Mouse (Mus musculus): Measurements from ENCODE around the gene Zmym3.

The Zmym3 gene

GRCm38 (mm10) chrX:101420700-101421095 lies at the start of gene Zmym3:
Zmym3 (minus strand) TSS chrX:101420849.
- DNase-seq: no peak

DNA sequence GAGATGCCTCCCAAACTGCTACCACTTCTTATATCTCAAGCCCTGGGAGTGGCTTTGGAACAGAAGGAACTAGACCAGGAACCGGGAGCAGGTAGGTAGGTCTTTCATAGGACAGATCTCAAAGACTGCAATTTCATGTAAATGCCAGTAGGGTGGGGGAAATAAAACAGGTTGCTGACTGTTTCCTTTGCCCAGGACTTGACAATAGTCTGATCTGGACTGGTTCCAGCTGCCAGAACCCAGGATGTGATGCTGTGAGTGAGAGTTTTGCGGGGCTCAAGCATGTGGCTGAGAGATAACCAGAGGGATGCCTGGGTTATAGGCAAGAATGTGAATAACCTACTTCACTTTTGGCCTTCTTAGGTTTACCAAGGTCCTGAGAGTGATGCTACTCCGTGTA lies 30.9 kb upstream of the Zmym3 start:
- no peak for DNase-seq

DNA sequence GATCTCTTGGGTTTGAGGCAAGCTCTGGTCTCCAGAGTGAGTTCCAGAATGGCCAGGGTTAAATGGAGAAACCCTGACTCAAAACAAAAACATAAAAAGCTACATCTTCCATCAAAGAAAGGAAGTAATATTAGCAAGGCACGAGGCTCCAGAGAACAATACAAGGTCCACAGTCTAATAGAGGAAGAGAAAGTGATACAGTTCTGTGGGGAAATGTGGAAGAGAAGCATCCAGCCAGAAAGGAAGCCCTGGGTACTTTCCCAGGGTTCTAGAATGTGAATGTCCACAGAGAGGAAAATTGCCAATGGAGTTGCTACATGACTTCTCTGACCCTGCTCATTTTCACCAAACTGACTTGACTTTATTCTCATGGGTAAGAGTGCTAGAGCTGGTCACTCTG lies 30.5 kb upstream of the Zmym3 start:
- DNase-seq: no peak

DNA sequence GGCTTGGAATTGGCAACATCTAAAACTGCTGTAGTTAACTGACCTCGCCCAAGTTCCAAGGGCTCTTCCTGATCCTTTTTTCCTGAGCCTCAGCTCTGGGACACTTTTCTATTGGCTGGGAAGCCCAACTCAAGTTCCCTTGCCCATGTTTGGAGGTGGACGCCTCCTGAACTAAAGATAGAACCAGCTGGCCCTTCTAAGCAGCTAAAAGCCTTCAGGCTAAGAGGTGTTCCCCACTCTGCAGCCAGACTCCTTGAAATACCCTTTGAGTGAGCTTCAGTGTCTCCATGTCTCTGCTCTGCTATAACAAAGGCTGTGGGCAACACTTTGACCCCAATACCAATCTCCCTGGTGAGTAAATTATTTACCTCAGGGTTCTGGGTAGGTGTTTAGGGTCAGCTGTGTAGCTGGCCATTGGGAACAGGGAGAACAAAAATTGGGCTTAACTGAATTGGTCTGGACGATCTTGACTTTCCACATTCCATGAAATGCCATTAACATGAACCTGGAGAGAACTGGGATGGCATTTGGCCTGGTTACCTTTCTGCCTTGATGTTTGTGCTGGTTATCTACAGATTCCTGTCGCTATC lies 28.3 kb upstream of the Zmym3 start, which contains the start of gene Itgb1bp2:
Gene Itgb1bp2, plus strand, starts transcription at position 203 of the 590 bp plus-strand sequence.
- peak; percentile 94 for DNase-seq

- no peak for DNase-seq
Measured at GRCm38 (mm10) chrX:101429976-101430375, 9.3 kb upstream of the Zmym3 start.

DNA sequence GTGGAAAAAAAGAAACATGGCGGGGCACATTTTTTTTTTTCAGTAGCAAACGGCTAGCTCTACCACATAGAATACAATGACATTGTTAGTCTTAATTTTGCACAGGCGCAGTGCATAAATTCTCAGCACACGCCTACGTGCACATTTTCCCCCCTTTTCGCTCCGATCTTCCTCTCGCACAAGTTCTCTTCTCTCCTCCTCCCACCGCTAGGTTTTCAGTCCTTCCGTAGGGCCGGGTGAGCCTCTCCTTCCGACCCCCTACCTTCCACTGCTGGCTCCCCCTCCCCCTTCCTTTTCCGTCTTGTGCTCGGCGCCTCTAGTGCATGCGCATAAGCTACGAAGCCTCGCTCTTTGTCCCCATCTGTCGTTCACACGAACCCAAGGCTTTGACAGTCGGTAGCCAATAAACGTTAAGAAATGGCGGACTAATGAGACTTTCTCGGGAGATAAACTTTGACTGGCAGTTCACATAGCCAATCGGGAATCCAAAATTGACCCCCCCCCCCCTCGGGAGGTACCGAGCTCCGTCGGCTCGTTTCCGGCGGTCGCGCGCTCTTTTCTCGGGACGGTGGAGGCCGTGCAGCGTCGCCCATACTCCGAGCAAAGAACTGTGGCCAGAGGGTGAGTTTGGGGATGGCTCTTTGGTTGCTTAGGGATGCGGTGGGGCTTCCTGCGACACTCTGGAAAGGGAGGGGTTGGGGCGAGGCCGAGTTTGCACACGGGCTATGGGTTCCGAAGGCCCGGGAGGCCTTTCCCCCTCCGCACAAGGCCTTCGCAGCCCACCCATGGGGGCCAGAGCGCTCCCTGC lies 8.7 kb upstream of the Zmym3 start, which contains the start of gene Nono:
Gene Nono, plus strand, starts transcription at position 177 of the 808 bp plus-strand sequence.
- peak; percentile 99 for DNase-seq

DNA sequence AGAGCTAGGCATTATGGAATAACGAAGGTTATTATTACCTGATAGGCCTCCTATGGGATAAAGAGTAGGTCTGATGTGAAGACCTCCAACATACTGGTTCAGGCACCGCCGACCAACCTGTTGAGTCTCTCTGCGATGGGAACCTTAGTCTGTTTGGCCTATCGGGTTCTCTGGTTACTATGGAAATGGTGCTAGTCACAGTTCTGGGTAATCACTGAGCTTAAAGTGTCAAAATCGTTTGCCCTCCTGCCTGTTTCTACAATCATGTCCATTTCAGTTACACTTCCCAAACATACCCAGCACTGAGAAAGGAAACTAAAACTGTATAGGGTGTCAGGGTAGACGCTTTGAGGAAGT lies 8.1 kb upstream of the Zmym3 start:
- DNase-seq: peak; percentile 87

DNA sequence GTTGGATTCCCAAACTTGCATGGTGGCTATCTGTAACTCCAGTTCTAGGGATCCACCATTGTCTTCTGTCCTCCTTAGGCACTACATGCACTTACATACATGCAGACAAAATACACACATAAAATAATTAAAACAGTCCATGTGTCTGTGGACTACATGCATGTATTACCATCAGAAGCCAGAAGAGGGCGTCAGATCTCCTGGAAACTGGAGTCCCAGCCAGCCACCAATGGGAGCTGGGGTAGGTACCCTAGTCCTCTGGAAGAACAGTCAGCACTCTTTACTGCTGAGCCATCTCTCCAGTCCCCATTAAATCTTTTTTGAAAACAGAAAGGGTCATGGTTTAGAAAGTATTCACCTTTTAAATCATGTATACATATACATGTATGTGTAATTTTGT lies 7.1 kb upstream of the Zmym3 start:
- DNase-seq: peak; percentile 70

- peak; percentile 2 for DNase-seq
Measured at GRCm38 (mm10) chrX:101423462-101423861, 2.8 kb upstream of the Zmym3 start.

GRCm38 (mm10) chrX:101419725-101420699 lies 637 bp downstream of the Zmym3 start:
- peak; percentile 99 for DNase-seq

GRCm38 (mm10) chrX:101418946-101419724 lies 1.5 kb downstream of the Zmym3 start:
- peak; percentile 94 for DNase-seq

DNA sequence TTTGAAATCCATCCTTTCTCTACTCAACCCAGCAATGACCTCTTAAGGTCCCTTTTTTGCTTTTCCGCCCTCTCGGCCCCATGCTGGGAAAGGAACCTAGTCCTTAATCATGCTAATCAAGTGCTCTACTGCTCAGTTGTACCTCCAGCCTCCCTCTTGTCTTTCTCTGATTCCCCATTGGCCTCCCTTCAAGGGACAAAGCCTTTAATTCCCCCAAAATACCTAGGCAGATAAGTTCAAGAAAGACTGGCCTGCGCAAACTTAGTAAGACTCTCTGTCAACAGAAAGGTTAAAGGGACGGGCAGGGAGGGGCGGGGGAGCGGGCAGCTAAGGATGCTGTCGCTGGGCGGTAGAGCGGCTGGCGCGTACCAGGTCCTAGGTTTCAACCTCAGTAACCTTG lies 24.2 kb downstream of the Zmym3 start:
- DNase-seq: peak; percentile 28

DNA sequence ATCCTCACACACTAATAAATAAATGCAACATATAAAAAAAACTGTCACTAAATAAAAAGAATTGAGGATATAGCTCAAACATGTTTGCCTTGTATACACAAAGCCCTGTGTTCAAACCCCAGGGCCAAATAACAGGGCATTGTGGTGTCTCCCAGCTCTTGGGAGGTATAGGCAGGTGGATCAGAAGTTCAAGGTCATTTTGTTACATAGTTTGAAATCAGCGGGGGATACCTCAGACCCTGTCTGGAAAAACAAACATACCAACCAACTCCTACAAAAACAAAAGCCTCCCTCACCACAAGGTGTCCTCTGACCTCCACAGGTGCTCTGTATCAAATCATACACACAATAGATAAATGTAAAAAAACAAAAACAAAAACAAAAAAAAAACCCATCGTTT lies 26.3 kb downstream of the Zmym3 start:
- peak; percentile 11 for DNase-seq

DNA sequence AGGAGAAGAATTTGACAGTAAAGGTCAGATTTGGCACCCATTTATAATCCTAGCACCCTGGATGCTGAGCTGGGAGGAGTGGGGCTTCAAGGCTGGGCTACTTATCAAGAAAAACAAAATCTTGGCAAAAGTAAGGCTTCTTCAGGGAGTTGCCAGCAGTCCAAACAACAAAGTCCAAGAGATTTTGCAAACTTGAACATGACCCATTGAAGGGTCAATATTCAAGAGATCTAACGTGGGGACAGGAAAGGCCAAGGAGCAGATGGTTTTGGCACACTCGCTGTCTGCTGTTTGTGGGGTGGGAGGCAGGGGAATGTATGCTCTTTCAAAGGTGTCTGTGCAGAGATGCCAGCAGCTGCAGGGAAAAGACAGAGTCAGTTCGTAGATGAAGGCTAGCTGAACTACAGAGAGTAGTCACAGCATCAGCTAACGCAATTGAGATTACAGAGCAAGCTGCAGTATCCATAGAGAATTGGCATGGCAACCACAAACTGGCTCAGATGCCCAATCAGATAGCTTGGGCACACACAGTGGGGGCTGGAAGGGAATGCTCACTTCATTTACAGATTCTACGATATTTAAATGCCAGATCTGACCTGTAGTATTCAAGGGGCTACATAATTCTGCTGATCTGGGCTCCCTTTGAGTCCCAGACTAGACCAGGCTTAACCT lies 31.6 kb downstream of the Zmym3 start:
- peak; percentile 50 for DNase-seq

- peak; percentile 24 for DNase-seq
Measured at GRCm38 (mm10) chrX:101386222-101386621, 34.4 kb downstream of the Zmym3 start.

- DNase-seq: peak; percentile 43
Measured at GRCm38 (mm10) chrX:101384439-101385137, 36.1 kb downstream of the Zmym3 start.

GRCm38 (mm10) chrX:101383455-101383854 lies 37.2 kb downstream of the Zmym3 start:
- DNase-seq: peak; percentile 18

- DNase-seq: no peak
Measured at GRCm38 (mm10) chrX:101379744-101380143, 40.9 kb downstream of the Zmym3 start.

GRCm38 (mm10) chrX:101377076-101377475 lies 43.6 kb downstream of the Zmym3 start:
- DNase-seq: no peak

GRCm38 (mm10) chrX:101376190-101376968 lies 44.3 kb downstream of the Zmym3 start, which contains the start of gene Gjb1:
Gjb1 (plus strand) TSS chrX:101376378.
- DNase-seq: no peak

All from heart, adult 11 months (tissue).